Mouse (Mus musculus): ENCODE data around the gene Abhd8.
"Not testable (repeated sequence)": the region's sequence is repeated elsewhere in the genome, so short reads cannot be mapped to it uniquely, and the experiment has no call there.

Gene Abhd8

DNA sequence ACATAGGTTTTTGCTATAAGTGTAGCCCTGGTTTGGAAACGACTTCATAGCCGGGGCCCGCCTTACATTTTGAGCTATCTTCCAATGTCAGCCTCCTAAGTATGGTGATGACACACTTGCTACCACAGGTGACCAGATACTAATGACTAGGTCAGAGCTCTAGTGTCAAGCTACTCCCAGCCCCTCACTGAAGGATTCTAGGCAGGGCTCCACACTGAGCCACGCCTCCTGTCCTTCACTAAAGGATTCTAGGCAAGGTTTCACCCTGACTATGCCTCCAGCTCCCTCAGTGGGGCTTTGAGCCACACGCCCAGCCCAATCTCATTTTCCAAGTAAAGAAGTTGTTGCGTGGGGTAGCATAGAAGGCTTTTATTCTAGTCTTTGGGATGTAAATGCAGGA is 2.7 kb downstream of the Abhd8 start:
- no peak for DNase-seq (ENCODE audit: low spot score)

DNA sequence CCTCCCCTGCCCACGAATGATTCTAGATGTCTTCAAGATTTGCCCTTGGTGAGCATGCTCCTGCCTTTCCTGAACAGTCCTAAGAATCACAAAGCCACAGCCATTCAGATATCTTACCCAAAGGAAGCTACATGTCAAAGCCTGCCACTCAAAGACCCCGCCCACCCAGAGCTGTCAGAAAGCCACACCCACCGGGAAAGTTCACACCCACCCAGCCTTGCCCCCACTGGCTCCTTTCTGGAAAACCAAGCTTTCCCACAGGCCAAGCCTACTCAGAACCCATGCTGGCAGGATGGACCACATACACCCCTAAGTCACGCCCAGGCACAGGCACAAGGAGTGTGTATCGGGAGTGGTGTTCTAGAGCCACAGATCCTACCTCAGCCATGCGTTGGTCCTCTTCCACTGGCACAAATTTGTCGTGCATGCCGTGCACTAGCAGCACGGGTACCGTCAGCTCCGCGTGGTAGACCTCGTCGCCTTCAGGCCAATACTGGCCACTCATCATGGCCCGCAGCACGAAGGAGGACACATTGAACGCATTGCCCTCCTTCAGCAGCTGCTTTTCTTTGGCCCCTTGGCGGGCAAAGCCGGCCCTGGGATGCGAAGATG is 5.7 kb downstream of the Abhd8 start:
- no peak for DNase-seq (ENCODE audit: low spot score)

DNA sequence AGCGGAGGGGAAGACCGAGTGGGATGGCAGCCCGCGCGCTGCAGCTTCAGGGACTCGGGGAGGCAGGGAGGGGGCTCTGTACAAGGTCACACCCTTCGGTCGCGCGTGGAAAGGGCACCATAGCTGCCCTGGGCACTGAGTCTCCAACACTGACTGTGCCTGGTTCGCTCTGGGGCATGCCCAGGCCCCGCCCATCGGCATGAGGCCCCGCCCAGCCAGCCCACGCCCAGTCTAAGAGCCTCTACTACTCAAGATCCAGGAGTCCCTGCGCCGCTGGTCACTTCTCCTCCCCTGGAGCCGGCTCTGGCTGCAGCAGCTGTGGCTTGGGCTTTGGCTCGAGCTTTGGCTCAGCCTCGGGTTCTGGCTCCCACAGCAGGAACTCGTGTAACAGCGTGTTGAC is 6.5 kb downstream of the Abhd8 start:
- no peak for DNase-seq (ENCODE audit: low spot score)

DNA sequence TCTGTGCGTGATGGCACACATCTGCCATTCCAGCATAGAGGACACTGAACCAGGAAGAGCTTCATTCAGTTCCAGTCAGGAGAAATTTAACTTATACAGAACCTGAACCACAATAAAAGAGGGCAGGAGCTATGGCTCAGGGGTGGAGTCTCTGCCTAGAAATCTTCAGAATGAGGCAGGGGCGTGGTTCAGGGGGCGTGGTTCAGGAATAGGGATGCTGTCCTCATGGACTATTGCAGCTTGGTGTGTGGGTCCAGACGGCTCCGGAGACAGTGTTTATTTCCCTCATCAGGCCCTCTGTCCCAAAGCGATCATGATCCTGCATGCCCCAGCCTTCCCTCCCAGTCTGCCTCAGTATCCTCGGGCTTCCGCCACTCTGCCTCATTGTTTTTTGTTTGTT is 8.8 kb downstream of the Abhd8 start:
- DNase-seq (ENCODE audit: low spot score): no peak

DNA sequence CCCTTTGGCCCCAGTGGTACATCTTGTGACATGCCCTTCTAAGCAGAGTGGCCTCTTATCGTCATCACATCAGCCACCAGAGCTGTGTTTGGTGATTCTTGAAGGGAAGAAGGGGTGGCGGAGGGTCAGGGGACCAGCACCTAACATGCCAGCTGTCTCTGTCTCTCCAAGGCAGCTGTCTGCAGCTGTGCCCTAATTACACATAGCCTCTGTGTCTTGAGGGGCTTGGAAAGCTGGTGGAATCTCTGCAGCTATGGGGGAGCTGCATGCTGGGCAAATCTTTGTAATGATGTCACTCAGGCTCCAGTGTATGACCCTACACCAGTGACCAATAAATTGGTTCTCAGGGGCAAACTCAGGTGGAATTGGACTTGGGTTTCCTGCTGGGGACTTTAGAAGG is 10.8 kb downstream of the Abhd8 start:
- DNase-seq (ENCODE audit: low spot score): no peak

DNA sequence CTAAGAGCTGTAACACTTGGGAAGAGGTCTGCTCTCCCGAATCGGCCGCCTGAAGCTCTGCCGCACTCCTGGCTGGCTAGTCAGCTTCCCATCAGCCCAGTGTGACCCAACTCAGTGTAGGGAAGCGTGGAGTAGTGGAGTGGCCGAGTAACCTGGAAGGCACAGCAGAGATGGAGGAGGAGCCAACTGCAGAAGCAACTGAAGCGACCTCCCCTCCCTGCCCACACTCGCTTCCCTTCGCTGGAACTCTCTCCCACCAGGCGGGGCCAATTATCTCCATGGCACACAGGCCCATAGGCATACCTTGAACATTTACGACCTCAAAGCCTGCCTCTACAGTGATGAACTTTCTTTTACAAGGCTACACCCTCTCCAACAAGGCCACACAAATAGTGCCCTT is 11.7 kb downstream of the Abhd8 start:
- no peak for DNase-seq (ENCODE audit: low spot score)

DNA sequence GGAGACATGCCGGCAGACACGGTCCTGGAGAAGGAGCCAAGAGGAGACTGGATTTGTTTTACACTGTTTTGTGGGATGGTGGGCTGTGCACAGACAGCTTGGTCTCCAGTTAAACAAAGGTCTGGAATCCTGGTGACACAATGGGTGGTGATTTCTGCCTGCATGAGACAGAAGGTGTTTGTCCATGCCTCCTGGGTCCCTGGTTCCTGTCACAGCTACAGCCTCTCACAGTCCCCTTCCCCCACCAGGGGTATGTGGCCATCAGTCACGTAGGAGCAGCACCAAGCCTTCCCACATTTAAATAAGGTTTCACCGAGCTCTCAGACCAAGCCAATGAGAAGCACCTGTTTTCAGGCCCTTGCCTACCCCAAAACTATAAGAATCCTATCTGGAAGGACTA is 12.1 kb downstream of the Abhd8 start:
- DNase-seq (ENCODE audit: low spot score): no peak

DNA sequence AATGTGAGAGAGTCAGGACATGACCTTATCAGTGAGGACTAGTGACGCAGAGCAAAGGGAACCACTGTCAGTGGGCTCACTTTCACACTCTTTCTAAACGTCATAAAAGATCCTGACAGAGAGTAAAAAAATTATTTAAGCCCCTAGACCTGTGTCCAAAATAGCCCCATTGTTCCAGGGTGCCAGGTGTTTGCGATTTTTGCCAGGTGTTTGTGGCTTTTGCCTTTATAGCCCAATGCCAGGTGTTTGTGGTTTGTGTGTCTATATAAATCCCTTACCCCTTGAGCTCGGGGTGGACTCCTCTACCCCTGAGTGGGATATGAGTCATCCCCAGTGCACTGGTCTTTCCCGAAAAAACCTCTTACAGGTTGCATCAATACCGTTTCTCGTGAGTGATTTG is 18.4 kb downstream of the Abhd8 start:
- DNase-seq (ENCODE audit: low spot score): no peak

DNA sequence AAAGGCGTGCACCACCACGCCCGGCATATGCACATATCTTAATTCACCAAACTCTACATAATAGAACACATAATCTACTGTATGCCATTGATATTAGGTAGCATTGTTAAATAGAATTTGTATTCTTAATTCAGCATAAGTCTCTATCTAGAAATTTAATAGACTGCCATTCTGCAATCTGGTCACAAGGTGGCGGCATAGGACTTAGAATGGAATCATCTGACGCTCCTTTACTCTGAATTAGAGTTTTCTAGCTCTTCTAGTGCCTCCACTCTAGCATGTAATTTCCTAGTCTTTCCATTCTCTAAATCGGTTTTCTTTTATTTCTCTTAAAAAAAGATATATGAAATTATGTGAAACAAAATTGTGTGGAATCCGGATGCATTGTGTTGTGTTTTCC is 22.1 kb downstream of the Abhd8 start:
- DNase-seq (ENCODE audit: low spot score): no peak

DNA sequence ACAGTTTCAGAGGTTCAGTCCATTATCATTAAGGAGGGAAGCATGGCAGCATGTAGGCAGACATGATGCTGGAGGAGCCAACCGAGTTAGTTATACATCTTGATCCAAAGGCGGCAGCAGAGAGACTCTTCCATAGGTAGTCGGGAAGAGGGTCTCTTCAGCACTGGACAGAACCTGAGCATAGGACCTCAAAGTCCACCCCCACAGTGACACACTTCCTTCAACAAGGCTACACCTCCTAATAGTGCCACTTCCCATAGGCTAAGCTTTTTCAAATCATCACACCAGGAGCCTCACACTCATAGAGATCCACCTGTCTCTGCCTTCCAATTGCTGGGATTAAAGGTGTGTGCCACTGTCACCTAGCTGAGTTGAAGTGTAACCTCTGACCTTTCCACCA is 26.4 kb downstream of the Abhd8 start:
- DNase-seq (ENCODE audit: low spot score): no peak

DNA sequence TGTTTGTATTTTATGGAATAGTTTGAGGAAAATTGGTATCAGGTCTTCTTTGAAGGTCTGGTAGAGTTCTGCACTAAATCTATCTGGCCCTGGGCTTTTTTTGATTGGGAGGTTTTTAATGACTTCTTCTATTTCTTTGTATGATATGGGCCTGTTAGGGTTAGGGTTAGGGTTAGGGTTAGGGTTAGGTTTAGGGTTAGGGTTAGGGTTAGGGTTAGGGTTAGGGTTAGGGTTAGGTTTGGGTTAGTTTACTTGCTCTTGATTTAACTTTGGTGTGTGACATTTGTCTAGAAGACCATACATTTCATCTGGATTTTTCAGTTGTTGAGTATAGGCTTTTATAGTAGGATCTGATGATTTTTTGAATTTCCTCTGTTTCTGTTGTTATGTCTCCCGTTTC is 30.5 kb downstream of the Abhd8 start:
- not testable (repeated sequence) for DNase-seq (ENCODE audit: low spot score)

DNA sequence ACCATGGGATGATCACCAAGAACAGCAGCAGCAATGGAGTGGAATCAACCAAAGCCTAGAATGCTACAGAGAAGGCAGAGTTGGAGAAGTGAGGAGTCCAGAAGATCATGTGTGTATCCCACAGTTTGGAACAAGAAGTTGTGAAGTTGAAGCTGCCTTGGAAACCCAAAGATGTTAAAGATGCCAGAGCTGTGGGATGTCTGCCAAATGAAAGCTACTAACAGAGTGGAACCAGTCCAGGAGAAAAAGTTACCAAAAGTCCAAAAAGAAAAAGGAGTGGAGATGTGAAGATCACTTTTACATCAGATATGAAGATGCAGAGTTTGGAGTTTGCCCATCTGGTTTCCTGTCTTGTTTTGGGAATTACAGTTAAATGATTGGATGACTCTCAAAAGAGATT is 41.3 kb downstream of the Abhd8 start:
- DNase-seq (ENCODE audit: low spot score): no peak

DNA sequence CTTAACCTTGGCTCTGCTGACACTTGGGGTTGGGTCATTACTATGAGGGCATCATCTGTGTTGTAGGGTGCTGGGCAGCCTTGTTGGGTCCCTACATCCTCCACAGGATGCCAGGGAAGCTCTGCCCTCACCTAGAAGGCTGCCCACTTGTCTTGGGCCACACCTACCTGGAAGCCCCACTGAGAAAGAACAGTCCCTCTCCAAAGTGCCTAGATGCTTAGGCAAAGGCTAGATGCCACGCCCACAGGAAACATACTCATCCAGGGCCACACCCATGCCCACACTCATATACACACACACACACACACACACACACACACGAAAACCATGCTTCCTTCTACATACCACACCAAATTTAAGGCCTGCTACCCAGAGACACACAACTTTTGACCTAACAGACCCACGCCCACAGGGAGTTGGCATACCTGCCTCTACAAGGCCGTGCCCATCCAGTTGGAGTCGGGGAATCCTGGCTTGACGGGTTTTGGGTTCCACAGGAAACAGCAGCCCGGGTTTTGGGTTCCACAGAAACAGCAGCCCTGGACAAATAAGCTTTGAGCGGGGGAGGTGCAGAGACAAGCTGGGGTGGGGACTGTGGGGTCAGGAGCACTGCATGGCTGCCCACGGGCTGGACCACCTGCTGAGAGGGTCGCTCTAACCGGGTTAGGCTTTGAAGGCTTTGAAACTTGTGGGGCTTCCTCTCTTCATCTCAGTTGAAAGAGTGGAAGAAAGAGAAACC is 51.8 kb downstream of the Abhd8 start:
- DNase-seq (ENCODE audit: low spot score): no peak

DNA sequence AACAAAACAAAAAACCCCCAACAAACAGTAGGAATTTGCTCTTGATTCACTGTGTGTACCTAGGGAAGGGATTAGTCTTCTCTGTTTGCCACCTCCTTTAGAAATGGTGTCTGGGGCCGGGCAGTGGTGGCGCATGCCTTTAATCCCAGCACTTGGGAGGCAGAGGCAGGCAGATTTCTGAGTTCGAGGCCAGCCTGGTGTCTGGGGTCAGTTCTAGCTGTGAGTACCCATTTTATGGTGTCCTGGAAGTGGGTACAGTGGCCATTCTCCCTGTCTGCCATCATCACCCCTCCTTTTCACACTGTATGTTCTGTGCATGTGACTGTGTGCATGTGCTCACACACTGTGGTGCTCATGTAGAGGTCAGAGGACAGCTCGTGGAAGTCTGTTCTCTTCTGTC is 55.2 kb downstream of the Abhd8 start:
- no peak for DNase-seq (ENCODE audit: low spot score)

DNA sequence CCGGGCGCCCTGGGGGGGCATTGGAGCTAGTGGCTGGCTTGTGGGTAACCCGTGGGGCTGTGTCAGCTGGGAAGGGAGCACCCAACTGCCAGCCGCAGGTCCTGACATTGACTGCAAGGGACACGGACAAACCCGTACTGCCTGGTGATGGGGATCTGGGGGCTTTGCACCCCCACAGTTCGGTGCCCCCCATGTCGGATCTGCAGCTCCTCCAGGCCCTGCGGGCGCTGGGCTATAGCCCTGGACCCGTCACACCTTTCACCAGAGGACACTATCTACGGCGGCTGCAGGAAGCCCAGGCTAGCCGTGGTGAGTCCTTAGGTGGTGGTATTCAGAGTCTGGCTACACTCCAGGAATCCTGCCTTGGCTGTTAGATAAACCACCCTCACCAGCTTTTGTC is 56.0 kb downstream of the Abhd8 start:
- no peak for DNase-seq (ENCODE audit: low spot score)

All from yolk sac, embryonic 10.5 days (tissue).